Mouse (Mus musculus): ENCODE measurements around the gene Scamp1. TPM values are rescaled to one million over a fixed set of nuclear protein-coding genes. Genes with fewer than 3 reads are reported as not detected.

Scamp1 gene
- polyA plus RNA-seq, 1 experiment from 2014 or later: 29.3 TPM

- H3K27me3 ChIP-seq (replicated peaks): no peaks in the 10 kb centered on the region
- no peak overlapping the region for H3K4me3 ChIP-seq (replicated peaks)
- H3K27ac ChIP-seq: no peak overlapping the region
- no peaks in the 10 kb centered on the region for H3K4me1 ChIP-seq (replicated peaks)
- H3K36me3 ChIP-seq: no peaks in the 10 kb centered on the region
- no peak for ATAC-seq
- no peak overlapping the region for H3K4me2 ChIP-seq (replicated peaks)
- H3K9ac ChIP-seq: no peak overlapping the region
- no peaks in the 10 kb centered on the region for H3K9me3 ChIP-seq
- WGBS: 80% methylated on average over 6 of the region's 6 CpGs
These were observed 35.5 kb downstream of the Scamp1 start for GRCm38 (mm10) chr13:94250188-94250587.

- WGBS: 81% methylated on average over 2 of the region's 2 CpGs
- H3K4me1 ChIP-seq (replicated peaks): no peaks in the 10 kb centered on the region
- ATAC-seq: no peak
- no peaks in the 10 kb centered on the region for H3K27me3 ChIP-seq (replicated peaks)
- no peaks in the 10 kb centered on the region for H3K36me3 ChIP-seq
- no peak overlapping the region for H3K4me2 ChIP-seq (replicated peaks)
- no peaks in the 10 kb centered on the region for H3K9me3 ChIP-seq
- no peak overlapping the region for H3K9ac ChIP-seq
- no peak overlapping the region for H3K27ac ChIP-seq
- H3K4me3 ChIP-seq (replicated peaks): no peak overlapping the region
These were observed 42.8 kb downstream of the Scamp1 start for GRCm38 (mm10) chr13:94242897-94243296.

GRCm38 (mm10) chr13:94241892-94242524 lies 43.6 kb downstream of the Scamp1 start:
- WGBS: 47% methylated on average over 4 of the region's 4 CpGs
- Histone ChIP-seq H3K27me3 (replicated peaks) (no peaks in the 10 kb centered on the region), H3K4me2 (replicated peaks) (no peak overlapping the region), H3K36me3 (no peaks in the 10 kb centered on the region), H3K4me3 (replicated peaks) (no peak overlapping the region), H3K4me1 (replicated peaks) (no peaks in the 10 kb centered on the region), H3K9me3 (no peaks in the 10 kb centered on the region), H3K9ac (no peak overlapping the region), H3K27ac (no peak overlapping the region)
- ATAC-seq: peak; percentile 58; the same call in 1 of the 2 replicates

GRCm38 (mm10) chr13:94240873-94241272 lies 44.8 kb downstream of the Scamp1 start:
- no peak overlapping the region for H3K27ac ChIP-seq
- H3K4me3 ChIP-seq (replicated peaks): no peak overlapping the region
- H3K36me3 ChIP-seq: no peaks in the 10 kb centered on the region
- 25% methylated on average over 5 of the region's 5 CpGs for WGBS
- H3K4me2 ChIP-seq (replicated peaks): no peak overlapping the region
- H3K4me1 ChIP-seq (replicated peaks): no peaks in the 10 kb centered on the region
- H3K27me3 ChIP-seq (replicated peaks): no peaks in the 10 kb centered on the region
- ATAC-seq: no peak
- H3K9me3 ChIP-seq: no peaks in the 10 kb centered on the region
- H3K9ac ChIP-seq: no peak overlapping the region

- 74% methylated on average over 6 of the region's 6 CpGs for WGBS
- Histone ChIP-seq H3K27ac (no peak overlapping the region), H3K9ac (no peak overlapping the region), H3K4me1 (replicated peaks) (no peaks in the 10 kb centered on the region), H3K4me2 (replicated peaks) (no peak overlapping the region), H3K4me3 (replicated peaks) (no peak overlapping the region), H3K36me3 (no peaks in the 10 kb centered on the region), H3K27me3 (replicated peaks) (no peaks in the 10 kb centered on the region), H3K9me3 (no peaks in the 10 kb centered on the region)
- no peak for ATAC-seq
These were observed 45.5 kb downstream of the Scamp1 start for GRCm38 (mm10) chr13:94240111-94240510.

GRCm38 (mm10) chr13:94239488-94239887 lies 46.2 kb downstream of the Scamp1 start:
- Histone ChIP-seq H3K9ac (no peak overlapping the region), H3K4me1 (replicated peaks) (no peaks in the 10 kb centered on the region), H3K4me2 (replicated peaks) (no peak overlapping the region), H3K27ac (no peak overlapping the region), H3K27me3 (replicated peaks) (no peaks in the 10 kb centered on the region), H3K36me3 (no peaks in the 10 kb centered on the region), H3K4me3 (replicated peaks) (no peak overlapping the region), H3K9me3 (no peaks in the 10 kb centered on the region)
- ATAC-seq: no peak
- WGBS: 71% methylated on average over 4 of the region's 4 CpGs

GRCm38 (mm10) chr13:94231871-94232270 lies 53.8 kb downstream of the Scamp1 start:
- H3K27ac ChIP-seq: no peak overlapping the region
- H3K9ac ChIP-seq: no peak overlapping the region
- no peaks in the 10 kb centered on the region for H3K27me3 ChIP-seq (replicated peaks)
- no peak for ATAC-seq
- H3K36me3 ChIP-seq: no peaks in the 10 kb centered on the region
- H3K4me1 ChIP-seq (replicated peaks): no peaks in the 10 kb centered on the region
- no peaks in the 10 kb centered on the region for H3K9me3 ChIP-seq
- H3K4me3 ChIP-seq (replicated peaks): no peak overlapping the region
- no peak overlapping the region for H3K4me2 ChIP-seq (replicated peaks)
- WGBS: 84% methylated on average over 14 of the region's 14 CpGs

- no peak for ATAC-seq
- 95% methylated on average over 38 of the region's 38 CpGs for WGBS
- Histone ChIP-seq H3K27ac (no peak overlapping the region), H3K4me2 (replicated peaks) (no peak overlapping the region), H3K4me3 (replicated peaks) (no peak overlapping the region), H3K9me3 (no peaks in the 10 kb centered on the region), H3K4me1 (replicated peaks) (no peaks in the 10 kb centered on the region), H3K27me3 (replicated peaks) (no peaks in the 10 kb centered on the region), H3K9ac (no peak overlapping the region), H3K36me3 (no peaks in the 10 kb centered on the region)
These were observed 60.6 kb downstream of the Scamp1 start for GRCm38 (mm10) chr13:94224717-94225705.

GRCm38 (mm10) chr13:94223609-94224008 lies 62.0 kb downstream of the Scamp1 start:
- Histone ChIP-seq H3K27me3 (replicated peaks) (no peaks in the 10 kb centered on the region), H3K36me3 (no peaks in the 10 kb centered on the region), H3K9me3 (no peaks in the 10 kb centered on the region), H3K4me2 (replicated peaks) (0 out of 2 replicates have a peak overlapping the region, but pooled peaks have one; percentile 9), H3K4me1 (replicated peaks) (no peaks in the 10 kb centered on the region), H3K9ac (no peak overlapping the region), H3K27ac (no peak overlapping the region), H3K4me3 (replicated peaks) (no peak overlapping the region)
- 65% methylated on average over 14 of the region's 14 CpGs for WGBS
- no peak for ATAC-seq

- ATAC-seq: no peak
- no peak overlapping the region for H3K4me2 ChIP-seq (replicated peaks)
- no peak overlapping the region for H3K9ac ChIP-seq
- peaks cover 5% of the 10 kb centered on the region; the same call in 1 of the 2 replicates for H3K36me3 ChIP-seq
- no peaks in the 10 kb centered on the region for H3K4me1 ChIP-seq (replicated peaks)
- H3K9me3 ChIP-seq: no peaks in the 10 kb centered on the region
- no peak overlapping the region for H3K27ac ChIP-seq
- WGBS: 88% methylated on average over 2 of the region's 2 CpGs
- no peak overlapping the region for H3K4me3 ChIP-seq (replicated peaks)
- no peaks in the 10 kb centered on the region for H3K27me3 ChIP-seq (replicated peaks)
These were observed 72.9 kb downstream of the Scamp1 start for GRCm38 (mm10) chr13:94212716-94213115.

- ATAC-seq: no peak
- WGBS: 93% methylated on average over 2 of the region's 2 CpGs
These were observed 73.5 kb downstream of the Scamp1 start for GRCm38 (mm10) chr13:94212179-94212578.

GRCm38 (mm10) chr13:94211236-94212119 lies 74.2 kb downstream of the Scamp1 start:
- no peak for ATAC-seq
- Histone ChIP-seq H3K9me3 (no peaks in the 10 kb centered on the region), H3K27ac (no peak overlapping the region), H3K9ac (no peak overlapping the region), H3K27me3 (replicated peaks) (no peaks in the 10 kb centered on the region), H3K36me3 (peaks cover 5% of the 10 kb centered on the region; the same call in 1 of the 2 replicates), H3K4me1 (replicated peaks) (no peaks in the 10 kb centered on the region), H3K4me3 (replicated peaks) (no peak overlapping the region), H3K4me2 (replicated peaks) (no peak overlapping the region)
- WGBS: 54% methylated on average over 6 of the region's 6 CpGs

More at GRCm38 (mm10) chr13:94212179-94212578, 73.5 kb downstream of the Scamp1 start:
- Histone ChIP-seq H3K27ac (no peak overlapping the region), H3K4me1 (replicated peaks) (no peaks in the 10 kb centered on the region), H3K9ac (no peak overlapping the region), H3K4me3 (replicated peaks) (no peak overlapping the region), H3K4me2 (replicated peaks) (no peak overlapping the region), H3K27me3 (replicated peaks) (no peaks in the 10 kb centered on the region), H3K36me3 (peaks cover 5% of the 10 kb centered on the region; the same call in 1 of the 2 replicates), H3K9me3 (no peaks in the 10 kb centered on the region)
